Mouse (Mus musculus): ENCODE measurements around the gene D230025D16Rik. TPM values are rescaled to one million over a fixed set of nuclear protein-coding genes. Genes with fewer than 3 reads are reported as not detected.
"Not testable (repeated sequence)": the region's sequence is repeated elsewhere in the genome, so short reads cannot be mapped to it uniquely, and the experiment has no call there.

D230025D16Rik gene
- polyA plus RNA-seq, 1 experiment from 2014 or later: 21.8 TPM

DNA sequence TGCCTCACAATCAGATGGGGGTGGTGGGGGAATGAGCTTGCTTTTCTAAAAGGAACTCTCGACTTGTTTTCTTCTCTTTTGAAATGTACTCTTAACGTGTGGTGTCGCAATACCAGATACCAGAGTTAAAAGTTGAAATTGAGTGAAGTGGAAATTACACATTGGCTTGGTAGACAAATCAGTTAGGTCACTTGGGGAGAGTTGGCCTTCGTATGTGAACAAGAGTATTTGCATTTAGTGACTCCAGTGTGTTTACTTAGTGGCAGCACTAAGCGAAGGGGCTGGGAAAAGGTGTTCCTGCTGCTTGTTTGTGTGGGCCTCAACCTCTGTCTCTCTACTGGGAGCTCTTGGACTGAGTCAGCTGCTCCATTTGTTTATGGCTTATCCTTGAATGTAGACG, 972 bp downstream of the D230025D16Rik start:
- Histone ChIP-seq H3K36me3 (ENCODE audit: control insufficient read depth, insufficient read depth, low read length) (no peaks in the 10 kb centered on the region), H3K4me3 (ENCODE audit: control insufficient read depth in 1 of 2, insufficient read depth in 1 of 2, low read depth in 1 of 2, low read length in 2 of 2) (peak overlapping the region; percentile 87 to 91; a peak in 3 of 4 replicates), H3K27ac (replicated peaks in 1 of 2; ENCODE audit: control insufficient read depth in 1 of 2, insufficient read depth in 1 of 2, low read depth in 2 of 2, low read length in 2 of 2) (no peak overlapping the region), H3K4me1 (ENCODE audit: control insufficient read depth in 2 of 2, insufficient read depth in 2 of 2, low read length in 2 of 2) (peaks cover 0 to 18% of the 10 kb centered on the region in 2 experiments; a peak in 3 of 4 replicates), H3K27me3 (ENCODE audit: control insufficient read depth, insufficient read depth, low read length) (no peaks in the 10 kb centered on the region), H3K4me2 (ENCODE audit: low read length) (peak overlapping the region; percentile 74), H3K9me3 (ENCODE audit: control insufficient read depth, low read length) (no peaks in the 10 kb centered on the region), H3K9ac (ENCODE audit: low read length) (peak overlapping the region; percentile 94)
- 19% methylated on average over 6 of the region's 6 CpGs for WGBS
- no peak for ATAC-seq (ENCODE audit: insufficient number of reproducible peaks, insufficient read depth, low FRiP score, low read depth)

DNA sequence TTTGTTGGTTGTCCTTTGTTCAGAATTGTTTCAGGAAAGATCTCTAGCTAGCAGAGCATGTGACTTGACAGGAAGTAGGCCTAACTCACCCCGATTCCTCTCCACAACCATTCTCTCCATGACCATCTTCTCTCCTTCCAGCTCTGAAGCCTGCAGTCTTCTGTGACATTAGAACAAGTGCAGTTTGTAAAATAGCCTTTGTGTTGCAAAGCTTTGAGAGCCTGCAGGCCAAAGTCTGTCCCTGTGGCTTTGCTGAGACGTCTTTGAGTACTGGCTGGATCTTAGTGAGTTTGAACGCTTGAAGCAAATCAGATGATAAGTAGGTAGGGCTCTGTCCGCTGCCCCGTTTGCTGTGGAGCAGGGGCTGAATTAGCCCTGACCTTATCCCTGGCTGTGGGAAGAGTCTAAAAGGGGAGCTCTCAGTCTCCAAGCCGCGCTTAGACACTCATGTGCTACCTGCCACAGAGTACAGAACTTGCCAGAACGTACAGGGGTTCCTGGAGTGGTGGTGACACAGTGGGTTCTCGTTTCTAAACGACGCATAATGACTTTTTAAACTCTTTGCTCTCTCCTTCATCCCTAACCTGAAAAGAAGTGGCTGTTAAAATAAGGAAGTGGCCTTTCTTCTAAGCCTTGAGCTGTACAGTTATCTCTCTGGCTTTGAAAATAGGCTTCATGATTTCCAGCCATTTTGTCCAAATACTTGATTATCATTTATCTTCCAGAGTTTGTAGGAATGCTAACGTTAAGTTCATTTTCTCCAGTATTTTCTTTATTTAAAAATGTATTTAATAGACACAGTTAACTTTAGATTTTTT, 6.8 kb downstream of the D230025D16Rik start:
- H3K27me3 ChIP-seq (ENCODE audit: control insufficient read depth, insufficient read depth, low read length): no peaks in the 10 kb centered on the region
- no peak overlapping the region for H3K4me3 ChIP-seq (ENCODE audit: control insufficient read depth in 1 of 2, insufficient read depth in 1 of 2, low read depth in 1 of 2, low read length in 2 of 2)
- WGBS: 74% methylated on average over 12 of the region's 12 CpGs
- H3K36me3 ChIP-seq (ENCODE audit: control insufficient read depth, insufficient read depth, low read length): peaks cover 27% of the 10 kb centered on the region
- no peak overlapping the region for H3K27ac ChIP-seq (replicated peaks in 1 of 2; ENCODE audit: control insufficient read depth in 1 of 2, insufficient read depth in 1 of 2, low read depth in 2 of 2, low read length in 2 of 2)
- no peak for ATAC-seq (ENCODE audit: insufficient number of reproducible peaks, insufficient read depth, low FRiP score, low read depth)
- H3K9ac ChIP-seq (ENCODE audit: low read length): no peak overlapping the region
- no peaks in the 10 kb centered on the region for H3K9me3 ChIP-seq (ENCODE audit: control insufficient read depth, low read length)
- no peak overlapping the region for H3K4me2 ChIP-seq (ENCODE audit: low read length)
- no peaks in the 10 kb centered on the region for H3K4me1 ChIP-seq (ENCODE audit: control insufficient read depth in 2 of 2, insufficient read depth in 2 of 2, low read length in 2 of 2)

DNA sequence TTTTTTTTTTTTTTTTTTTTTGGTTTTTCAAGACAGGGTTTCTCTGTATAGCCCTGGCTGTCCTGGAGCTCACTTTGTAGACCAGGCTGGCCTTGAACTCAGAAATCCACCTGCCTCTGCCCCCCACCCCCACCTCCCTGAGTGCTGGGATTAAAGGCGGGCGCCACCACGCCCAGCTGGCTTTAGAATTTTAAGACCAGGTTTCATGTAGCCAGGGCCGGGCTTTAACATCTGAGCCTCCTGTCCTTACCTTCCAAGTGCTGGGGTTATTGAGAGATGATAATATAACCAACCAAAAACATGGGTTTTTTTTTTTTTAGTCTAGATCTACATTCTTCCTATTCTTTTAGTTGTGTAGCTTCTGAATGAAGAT, 7.4 kb downstream of the D230025D16Rik start:
- H3K4me2 ChIP-seq (ENCODE audit: low read length): not testable (repeated sequence)
- 91% methylated on average over 4 of the region's 4 CpGs for WGBS

DNA sequence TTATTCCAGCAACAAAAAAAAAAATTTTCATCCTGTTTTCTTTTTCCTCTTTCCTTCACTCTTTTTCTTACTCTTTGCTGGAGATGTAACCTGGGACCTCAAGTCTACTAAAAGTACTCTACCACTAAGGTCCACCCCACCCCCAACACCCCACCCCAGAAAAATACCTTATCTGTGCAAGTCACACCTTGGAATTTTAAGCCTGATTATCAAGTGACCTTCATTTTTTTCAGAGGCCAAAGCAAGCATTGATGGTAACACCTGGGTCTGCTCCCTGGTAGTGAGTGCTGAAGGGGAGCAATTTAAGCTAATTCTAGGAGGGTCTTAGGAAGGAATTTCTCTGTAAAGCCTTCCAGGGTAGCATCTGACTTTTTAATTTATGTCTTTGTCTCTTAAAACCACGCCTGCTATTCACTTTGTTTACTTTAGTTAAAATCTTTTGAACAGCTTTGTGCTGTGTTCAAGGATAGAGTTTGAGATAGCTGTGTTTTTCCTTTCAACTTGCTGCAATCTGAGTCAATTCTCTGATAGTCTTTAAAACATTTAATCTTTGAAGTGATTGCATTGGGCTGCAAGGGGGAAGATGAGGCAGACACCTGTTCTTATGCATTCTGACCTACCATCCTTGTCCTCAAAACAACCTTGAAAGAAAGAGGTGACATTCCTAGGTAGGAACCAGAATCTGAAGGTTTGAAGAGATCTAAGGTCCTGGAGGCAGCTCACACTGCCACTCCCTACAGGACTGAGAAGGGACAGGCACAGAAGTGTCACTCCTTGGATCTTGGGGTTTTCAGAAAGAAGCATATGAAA, 8.4 kb downstream of the D230025D16Rik start:
- Histone ChIP-seq H3K4me3 (ENCODE audit: control insufficient read depth in 1 of 2, insufficient read depth in 1 of 2, low read depth in 1 of 2, low read length in 2 of 2) (no peak overlapping the region), H3K4me1 (ENCODE audit: control insufficient read depth in 2 of 2, insufficient read depth in 2 of 2, low read length in 2 of 2) (no peaks in the 10 kb centered on the region), H3K9ac (ENCODE audit: low read length) (no peak overlapping the region), H3K27ac (replicated peaks in 1 of 2; ENCODE audit: control insufficient read depth in 1 of 2, insufficient read depth in 1 of 2, low read depth in 2 of 2, low read length in 2 of 2) (no peak overlapping the region), H3K9me3 (ENCODE audit: control insufficient read depth, low read length) (no peaks in the 10 kb centered on the region), H3K27me3 (ENCODE audit: control insufficient read depth, insufficient read depth, low read length) (no peaks in the 10 kb centered on the region), H3K36me3 (ENCODE audit: control insufficient read depth, insufficient read depth, low read length) (peaks cover 32% of the 10 kb centered on the region), H3K4me2 (ENCODE audit: low read length) (no peak overlapping the region)
- ATAC-seq (ENCODE audit: insufficient number of reproducible peaks, insufficient read depth, low FRiP score, low read depth): no peak
- 73% methylated on average over 1 of the region's 1 CpGs for WGBS

More for the DNA sequence above, 7.4 kb downstream of the D230025D16Rik start:
- not testable (repeated sequence) for H3K4me3 ChIP-seq (ENCODE audit: control insufficient read depth in 1 of 2, insufficient read depth in 1 of 2, low read depth in 1 of 2, low read length in 2 of 2); H3K9ac ChIP-seq (ENCODE audit: low read length); ATAC-seq (ENCODE audit: insufficient number of reproducible peaks, insufficient read depth, low FRiP score, low read depth); H3K4me1 ChIP-seq (ENCODE audit: control insufficient read depth in 2 of 2, insufficient read depth in 2 of 2, low read length in 2 of 2); H3K9me3 ChIP-seq (ENCODE audit: control insufficient read depth, low read length); H3K27ac ChIP-seq (replicated peaks in 1 of 2; ENCODE audit: control insufficient read depth in 1 of 2, insufficient read depth in 1 of 2, low read depth in 2 of 2, low read length in 2 of 2); H3K27me3 ChIP-seq (ENCODE audit: control insufficient read depth, insufficient read depth, low read length)
- H3K36me3 ChIP-seq (ENCODE audit: control insufficient read depth, insufficient read depth, low read length): peaks cover 30% of the 10 kb centered on the region

DNA sequence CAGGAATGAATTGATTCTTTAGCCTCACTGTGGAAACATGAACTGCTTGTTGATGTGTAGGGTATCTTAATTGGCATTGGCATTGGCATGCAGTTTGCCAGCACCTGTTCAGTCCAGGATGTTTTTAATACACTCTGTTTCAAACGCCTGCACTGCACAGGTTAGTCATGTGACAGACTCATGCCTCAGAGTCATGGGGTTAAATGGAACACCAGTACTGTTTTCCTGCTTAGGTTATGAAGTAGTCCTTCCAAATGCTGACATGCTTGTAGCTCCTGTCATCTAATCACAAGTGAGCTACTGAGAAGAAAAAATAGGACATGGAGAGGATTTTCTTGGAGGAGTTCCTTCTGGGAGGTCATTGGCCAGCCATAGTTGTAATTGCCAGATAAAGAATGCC, 10.3 kb downstream of the D230025D16Rik start:
- H3K27me3 ChIP-seq (ENCODE audit: control insufficient read depth, insufficient read depth, low read length): no peaks in the 10 kb centered on the region
- H3K27ac ChIP-seq (replicated peaks in 1 of 2; ENCODE audit: control insufficient read depth in 1 of 2, insufficient read depth in 1 of 2, low read depth in 2 of 2, low read length in 2 of 2): no peak overlapping the region
- H3K4me2 ChIP-seq (ENCODE audit: low read length): no peak overlapping the region
- H3K4me1 ChIP-seq (ENCODE audit: control insufficient read depth in 2 of 2, insufficient read depth in 2 of 2, low read length in 2 of 2): no peaks in the 10 kb centered on the region
- H3K9ac ChIP-seq (ENCODE audit: low read length): no peak overlapping the region
- no peaks in the 10 kb centered on the region for H3K9me3 ChIP-seq (ENCODE audit: control insufficient read depth, low read length)
- ATAC-seq (ENCODE audit: insufficient number of reproducible peaks, insufficient read depth, low FRiP score, low read depth): no peak
- peaks cover 50% of the 10 kb centered on the region for H3K36me3 ChIP-seq (ENCODE audit: control insufficient read depth, insufficient read depth, low read length)
- WGBS: 53% methylated on average over 1 of the region's 1 CpGs
- no peak overlapping the region for H3K4me3 ChIP-seq (ENCODE audit: control insufficient read depth in 1 of 2, insufficient read depth in 1 of 2, low read depth in 1 of 2, low read length in 2 of 2)

DNA sequence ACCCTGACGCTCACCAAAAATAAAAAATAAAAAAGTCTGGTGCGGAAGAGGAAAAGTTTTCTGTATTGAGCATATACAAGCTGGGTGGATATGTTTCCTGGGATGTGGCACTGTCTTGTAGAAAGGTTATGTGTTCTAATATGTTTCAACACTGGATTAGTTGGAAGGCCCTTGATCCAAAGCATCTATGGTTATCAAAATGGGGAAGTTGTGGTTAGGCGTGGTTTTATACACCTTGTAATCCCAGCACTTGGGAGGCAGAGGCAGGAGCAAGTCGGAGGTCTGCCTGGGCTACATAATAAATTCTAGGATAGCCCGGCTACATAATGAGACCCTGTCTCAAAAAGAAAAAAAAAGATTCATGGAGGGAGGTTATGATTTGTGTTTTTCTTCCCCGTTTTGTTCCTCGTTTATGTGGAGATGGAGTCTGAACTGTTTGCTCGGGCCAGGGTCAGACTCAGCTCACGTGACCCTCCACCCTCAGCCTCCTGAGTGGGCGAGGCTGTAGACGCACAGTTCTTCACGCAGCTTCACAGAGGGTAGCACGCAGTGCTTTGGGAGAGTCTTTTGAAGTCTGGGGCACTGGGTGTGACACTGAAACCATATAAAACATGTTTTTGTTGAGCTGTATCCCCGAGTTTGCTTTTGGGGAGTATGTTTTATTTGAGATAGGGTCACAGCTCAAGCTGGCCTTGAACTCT, 12.6 kb downstream of the D230025D16Rik start:
- Histone ChIP-seq H3K9ac (ENCODE audit: low read length) (no peak overlapping the region), H3K4me2 (ENCODE audit: low read length) (no peak overlapping the region), H3K4me3 (ENCODE audit: control insufficient read depth in 1 of 2, insufficient read depth in 1 of 2, low read depth in 1 of 2, low read length in 2 of 2) (no peak overlapping the region), H3K4me1 (ENCODE audit: control insufficient read depth in 2 of 2, insufficient read depth in 2 of 2, low read length in 2 of 2) (no peaks in the 10 kb centered on the region), H3K27me3 (ENCODE audit: control insufficient read depth, insufficient read depth, low read length) (no peaks in the 10 kb centered on the region), H3K36me3 (ENCODE audit: control insufficient read depth, insufficient read depth, low read length) (peaks cover 69% of the 10 kb centered on the region), H3K27ac (replicated peaks in 1 of 2; ENCODE audit: control insufficient read depth in 1 of 2, insufficient read depth in 1 of 2, low read depth in 2 of 2, low read length in 2 of 2) (no peak overlapping the region), H3K9me3 (ENCODE audit: control insufficient read depth, low read length) (no peaks in the 10 kb centered on the region)
- WGBS: 90% methylated on average over 14 of the region's 14 CpGs
- no peak for ATAC-seq (ENCODE audit: insufficient number of reproducible peaks, insufficient read depth, low FRiP score, low read depth)

DNA sequence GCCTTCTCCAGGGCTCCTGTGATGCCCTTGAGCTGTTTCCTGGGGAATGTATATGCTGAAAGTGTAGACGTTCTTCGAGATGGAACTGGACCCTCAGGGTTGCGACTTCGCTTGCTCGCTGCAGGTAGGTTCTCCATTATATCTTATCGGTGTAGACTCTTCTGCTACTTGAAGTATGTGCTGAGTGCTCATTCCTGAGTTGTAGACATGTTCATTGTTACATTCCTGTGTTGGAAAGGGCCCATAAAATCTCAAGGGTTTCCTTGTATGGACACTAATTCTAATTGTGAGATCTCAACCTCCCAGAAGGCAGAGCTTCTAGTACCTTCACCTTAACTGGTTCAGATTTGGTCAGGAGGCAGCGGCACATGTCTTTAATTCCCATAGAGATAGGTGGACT, 16.1 kb downstream of the D230025D16Rik start:
- Histone ChIP-seq H3K4me1 (ENCODE audit: control insufficient read depth in 2 of 2, insufficient read depth in 2 of 2, low read length in 2 of 2) (no peaks in the 10 kb centered on the region), H3K36me3 (ENCODE audit: control insufficient read depth, insufficient read depth, low read length) (peaks cover 59% of the 10 kb centered on the region), H3K27ac (replicated peaks in 1 of 2; ENCODE audit: control insufficient read depth in 1 of 2, insufficient read depth in 1 of 2, low read depth in 2 of 2, low read length in 2 of 2) (no peak overlapping the region), H3K9ac (ENCODE audit: low read length) (no peak overlapping the region), H3K4me2 (ENCODE audit: low read length) (no peak overlapping the region), H3K27me3 (ENCODE audit: control insufficient read depth, insufficient read depth, low read length) (no peaks in the 10 kb centered on the region), H3K9me3 (ENCODE audit: control insufficient read depth, low read length) (no peaks in the 10 kb centered on the region), H3K4me3 (ENCODE audit: control insufficient read depth in 1 of 2, insufficient read depth in 1 of 2, low read depth in 1 of 2, low read length in 2 of 2) (no peak overlapping the region)
- no peak for ATAC-seq (ENCODE audit: insufficient number of reproducible peaks, insufficient read depth, low FRiP score, low read depth)
- WGBS: 92% methylated on average over 7 of the region's 7 CpGs
